Mouse (Mus musculus) CH12.LX (cell line): ENCODE measurements around the gene Fibp.

Source experiments
- CHD1 ChIP-seq: IDR thresholded peaks from 2 replicates; pipeline ENCODE4 v1.6.1; 2012; ENCODE audit warnings: low read depth, low read length, improper control_type of control experiment, inconsistent platforms
- CTCF ChIP-seq, 2 experiments: IDR thresholded peaks in 1 of 2; conservative IDR thresholded peaks in 1 of 2; 2 replicates each; pipeline ENCODE4 v1.5.1; 2011 to 2012; ENCODE audit warnings: low read depth in 2 of 2, low read length in 2 of 2, improper control_type of control experiment in 1 of 2, inconsistent platforms in 1 of 2, mild to moderate bottlenecking in 1 of 2, moderate library complexity in 1 of 2
- GABPA ChIP-seq: IDR thresholded peaks from 2 replicates; pipeline ENCODE4 v1.6.1; 2012; ENCODE audit warnings: low read depth, low read length, improper control_type of control experiment, inconsistent platforms; ENCODE audit not compliant: insufficient replicate concordance
- HCFC1 ChIP-seq: IDR thresholded peaks from 2 replicates; pipeline ENCODE4 v1.6.1; 2012; ENCODE audit warnings: low read depth, mild to moderate bottlenecking, inconsistent platforms, low read length, improper control_type of control experiment
- KAT2A ChIP-seq: IDR thresholded peaks from 2 replicates; pipeline ENCODE4 v1.6.1; 2012; ENCODE audit warnings: low read length, improper control_type of control experiment, inconsistent platforms; ENCODE audit not compliant: insufficient replicate concordance
- MAFK ChIP-seq: IDR thresholded peaks from 2 replicates; pipeline ENCODE4 v1.6.1; 2011; ENCODE audit warnings: low read length, improper control_type of control experiment; ENCODE audit not compliant: insufficient replicate concordance
- MAZ ChIP-seq: IDR thresholded peaks from 2 replicates; pipeline ENCODE4 v1.6.1; 2012; ENCODE audit warnings: low read depth, mild to moderate bottlenecking, inconsistent platforms, low read length, improper control_type of control experiment, moderate library complexity
- MXI1 ChIP-seq: IDR thresholded peaks from 2 replicates; pipeline ENCODE4 v1.6.1; 2011; ENCODE audit warnings: mild to moderate bottlenecking, low read depth, low read length, improper control_type of control experiment
- MYC ChIP-seq: IDR thresholded peaks from 2 replicates; pipeline ENCODE4 v1.6.1; 2011; ENCODE audit warnings: low read depth, mild to moderate bottlenecking, improper control_type of control experiment, low read length
- POLR2A ChIP-seq: IDR thresholded peaks from 2 replicates; pipeline ENCODE4 v1.6.1; 2011; ENCODE audit warnings: low read depth, mild to moderate bottlenecking, improper control_type of control experiment, low read length
- RCOR1 ChIP-seq: conservative IDR thresholded peaks from 2 replicates; pipeline ENCODE4 v1.6.1; 2012; ENCODE audit warnings: low read depth, mild to moderate bottlenecking, inconsistent platforms, low read length, improper control_type of control experiment
- TBP ChIP-seq: conservative IDR thresholded peaks from 2 replicates; pipeline ENCODE4 v1.6.1; 2011; ENCODE audit warnings: low read depth, low read length, improper control_type of control experiment
- ZC3H11A ChIP-seq: IDR thresholded peaks from 2 replicates; pipeline ENCODE4 v1.6.1; 2012; ENCODE audit warnings: low read depth, mild to moderate bottlenecking, inconsistent platforms, low read length, improper control_type of control experiment

DNA sequence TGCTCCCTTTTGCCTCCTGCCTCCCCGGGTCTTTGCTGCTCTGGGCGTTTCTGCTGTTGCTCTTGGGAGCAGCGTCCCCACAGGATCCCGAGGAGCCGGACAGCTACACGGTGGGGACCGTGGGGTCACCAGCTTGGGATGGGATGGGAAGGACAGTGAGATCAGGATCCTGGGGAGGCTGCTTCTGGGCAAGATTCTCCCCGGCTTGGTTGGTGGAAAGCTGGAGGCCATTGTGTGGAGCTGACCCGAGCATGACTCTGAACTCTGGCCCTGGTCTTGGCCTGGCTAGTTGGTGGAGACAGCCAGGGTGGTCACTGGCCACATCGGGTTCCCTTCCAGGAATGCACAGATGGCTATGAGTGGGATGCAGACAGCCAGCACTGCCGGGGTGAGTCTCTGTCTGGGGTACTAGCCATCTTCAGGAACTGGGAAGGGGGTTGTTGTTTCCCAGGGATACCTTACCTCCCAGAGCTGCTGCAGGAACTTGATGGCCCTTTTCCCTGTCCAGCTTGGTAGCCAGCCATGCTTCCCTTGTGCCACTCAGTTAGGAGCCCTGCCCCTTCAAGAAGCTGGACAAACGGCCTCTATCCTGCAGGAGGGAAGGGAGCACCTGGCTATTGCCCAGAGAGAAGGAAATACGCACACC is 14.8 kb downstream of the Fibp start:
- TF ChIP-seq CHD1: no peak
- TF ChIP-seq KAT2A: no peak
- TF ChIP-seq ZC3H11A: no peak
- no peak for TF ChIP-seq CTCF (conservative IDR thresholded peaks at IDR 0.05 in 1 of 2, IDR thresholded peaks at IDR 0.05 in 1 of 2; ENCODE audit: low read depth in 2 of 2, low read length in 2 of 2)
- TF ChIP-seq HCFC1: no peak
- TF ChIP-seq MYC: no peak
- TF ChIP-seq MAFK: no peak
- no peak for TF ChIP-seq GABPA
- TF ChIP-seq TBP: no peak
- TF ChIP-seq POLR2A: no peak
- TF ChIP-seq RCOR1: no peak
- no peak for TF ChIP-seq MXI1
- no peak for TF ChIP-seq MAZ
